Mouse (Mus musculus) intestine, postnatal 0 days (tissue): ENCODE results near the gene Timd2. TPM values are rescaled to one million over a fixed set of nuclear protein-coding genes. Genes with fewer than 3 reads are reported as not detected.
A peak's percentile ranks its signal among the peaks of the same experiment; 100 is the strongest.
"Not testable (repeated sequence)": the region's sequence is repeated elsewhere in the genome, so short reads cannot be mapped to it uniquely, and the experiment has no call there.

Source experiments
- ATAC-seq: fragments of 200-750 bp; cut with Nextera tagmentation; 2 replicates; pipeline ENCODE4 v1.8.0; 2017; ENCODE audit warnings: mild to moderate bottlenecking, moderate TSS enrichment, moderate library complexity
- H3K27ac ChIP-seq: fragments of 300-500 bp; sonication (generic); 2 replicates; pipeline ENCODE4 v1.5.1; 2014; ENCODE audit warnings: mild to moderate bottlenecking, low read depth, low read length, moderate library complexity
- H3K27me3 ChIP-seq: fragments of 300-500 bp; sonication (generic); replicated peaks from 2 replicates; pipeline ENCODE4 v1.6.1; 2014; ENCODE audit warnings: low read length, mixed read lengths; ENCODE audit not compliant: control insufficient read depth, insufficient read depth
- H3K36me3 ChIP-seq: fragments of 300-500 bp; sonication (generic); 2 replicates; pipeline ENCODE4 v1.6.1; 2014; ENCODE audit warnings: mild to moderate bottlenecking, moderate library complexity; ENCODE audit not compliant: control insufficient read depth, insufficient read depth
- H3K4me1 ChIP-seq: fragments of 300-500 bp; sonication (generic); replicated peaks from 2 replicates; pipeline ENCODE4 v1.6.1; 2014; ENCODE audit warnings: antibody characterized with exemption, low read length, mixed read lengths; ENCODE audit not compliant: control insufficient read depth, insufficient read depth
- H3K4me2 ChIP-seq: fragments of 300-500 bp; sonication (generic); replicated peaks from 2 replicates; pipeline ENCODE4 v1.6.1; 2014; ENCODE audit warnings: low read depth, mild to moderate bottlenecking, moderate library complexity
- H3K4me3 ChIP-seq: fragments of 300-500 bp; sonication (generic); 2 replicates; pipeline ENCODE4 v1.5.1; 2014; ENCODE audit warnings: low read depth, low read length
- H3K9ac ChIP-seq: fragments of 300-500 bp; sonication (generic); 2 replicates; pipeline ENCODE4 v1.6.1; 2014; ENCODE audit warnings: mild to moderate bottlenecking, low read depth, low read length
- H3K9me3 ChIP-seq: fragments of 300-500 bp; sonication (generic); 2 replicates; pipeline ENCODE4 v1.6.1; 2016; ENCODE audit warnings: mixed run types; ENCODE audit not compliant: control insufficient read depth
- CTCF ChIP-seq: sonication (generic); IDR thresholded peaks from 2 replicates; pipeline ENCODE4 v1.5.1; 2016; ENCODE audit warnings: low read depth, mild to moderate bottlenecking, control low read depth, antibody characterized with exemption, moderate library complexity
- WGBS: fragments of 180-500 bp; shearing (Covaris S2); extraction: QIAGEN DNeasy Blood & Tissue Kit; methylation state at CpG from one replicate; pipeline ENCODE4 v1.1.7; 2014; 5-methylcytosine and 5-hydroxymethylcytosine counted together
- polyA plus RNA-seq: library from polyadenylated mRNA; unstranded; fragments of >200 nt; fragmentation: Nextera tagmentation; extraction: Ambion mirVana; gene quantifications from 2 replicates; pipeline ENCODE4 v1.2.1, GENCODE M21; 2015

Gene Timd2
- polyA plus RNA-seq, 1 experiment from 2014 or later = 1.9 TPM

DNA sequence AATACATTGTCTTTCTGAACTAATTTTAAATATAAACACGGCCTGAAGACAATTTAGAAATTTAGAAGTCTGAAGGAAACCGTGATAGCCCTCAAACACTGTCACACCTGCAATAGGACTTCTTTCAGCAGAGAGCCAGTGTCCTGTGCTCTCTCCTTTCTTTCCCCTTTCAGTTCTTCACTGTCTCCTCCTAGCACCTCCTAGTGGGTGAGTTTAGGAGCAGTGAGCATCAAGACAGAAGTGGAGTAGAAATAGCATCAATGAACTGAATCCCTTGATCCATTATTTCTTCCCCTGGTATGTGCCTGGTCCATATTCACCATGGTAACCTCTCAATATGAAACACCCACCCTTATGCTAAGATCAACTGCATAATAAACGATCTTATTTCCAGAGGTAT is 70.3 kb downstream of the Timd2 start:
- H3K4me1 ChIP-seq = no peaks in the 10 kb centered on the region
- 81% methylated on average over 3 of the region's 3 CpGs for WGBS
- no peaks in the 10 kb centered on the region for H3K27me3 ChIP-seq
- no peak overlapping the region for H3K9ac ChIP-seq
- no peaks in the 10 kb centered on the region for H3K36me3 ChIP-seq
- no peak overlapping the region for H3K4me2 ChIP-seq
- H3K9me3 ChIP-seq = no peaks in the 10 kb centered on the region
- H3K27ac ChIP-seq = no peak overlapping the region
- no peak for TF ChIP-seq CTCF
- no peak for ATAC-seq
- no peak overlapping the region for H3K4me3 ChIP-seq

DNA sequence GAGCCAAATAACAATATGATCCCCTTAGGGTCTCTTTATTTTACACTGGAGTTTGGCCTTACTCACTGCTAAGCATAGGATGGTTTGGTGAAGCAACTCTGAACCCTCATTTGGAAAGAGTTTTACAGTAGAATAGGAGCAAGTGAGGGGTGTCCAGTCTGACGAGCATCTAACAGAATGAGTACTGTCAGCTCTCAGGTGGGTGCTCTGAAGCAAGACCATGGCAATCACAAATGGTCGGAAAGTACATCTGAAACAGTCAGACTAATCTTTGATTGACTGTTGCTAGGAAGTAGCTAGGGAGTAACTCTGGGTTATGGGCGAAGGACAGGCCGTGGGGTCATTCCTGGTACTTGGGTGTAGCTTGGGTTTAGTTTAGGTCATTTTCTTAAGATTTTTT is 71.3 kb downstream of the Timd2 start:
- not testable (repeated sequence) for H3K4me2 ChIP-seq, H3K9ac ChIP-seq, H3K9me3 ChIP-seq, ATAC-seq, H3K4me3 ChIP-seq, H3K27ac ChIP-seq, H3K36me3 ChIP-seq, H3K27me3 ChIP-seq, H3K4me1 ChIP-seq
- 79% methylated on average over 4 of the region's 4 CpGs for WGBS

DNA sequence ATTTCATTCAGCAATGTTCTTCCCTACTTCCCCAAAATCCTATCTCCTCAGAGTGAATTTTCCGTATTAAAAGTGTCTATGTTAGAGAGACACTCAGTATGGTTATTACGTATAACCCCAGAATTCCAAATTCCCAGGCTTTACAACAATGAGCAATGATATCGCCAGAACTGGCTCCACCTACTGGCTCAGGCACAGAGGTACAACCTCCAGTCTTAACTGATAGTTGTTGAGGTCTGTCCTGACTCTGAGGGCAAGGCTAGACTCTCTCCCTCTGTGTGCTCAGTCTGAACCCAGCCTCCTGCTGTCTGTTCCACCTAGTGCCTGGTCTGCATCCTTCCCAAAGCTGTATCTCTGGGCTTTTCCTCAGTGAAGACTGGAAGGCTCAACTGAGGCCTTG is 75.2 kb downstream of the Timd2 start:
- WGBS = 25% methylated on average over 3 of the region's 3 CpGs
- H3K4me3 ChIP-seq = no peak overlapping the region
- ATAC-seq = no peak
- no peaks in the 10 kb centered on the region for H3K27me3 ChIP-seq
- no peaks in the 10 kb centered on the region for H3K9me3 ChIP-seq
- no peaks in the 10 kb centered on the region for H3K4me1 ChIP-seq
- TF ChIP-seq CTCF = peak; percentile 70
- H3K27ac ChIP-seq = no peak overlapping the region
- H3K4me2 ChIP-seq = no peak overlapping the region
- no peak overlapping the region for H3K9ac ChIP-seq
- H3K36me3 ChIP-seq = no peaks in the 10 kb centered on the region

- Histone ChIP-seq H3K27me3 (no peaks in the 10 kb centered on the region), H3K27ac (no peak within 1 kb of the TSS)
These were observed 77.6 kb downstream of the Timd2 start, which contains the start of gene Dppa1 for GRCm38 (mm10) chr11:46629211-46629795. Dppa1 (minus strand) TSS chr11:46629261.

GRCm38 (mm10) chr11:46620414-46621168 is 86.3 kb downstream of the Timd2 start:
- ATAC-seq = no peak

More at GRCm38 (mm10) chr11:46629211-46629795, 77.6 kb downstream of the Timd2 start, which contains the start of gene Dppa1:
- Histone ChIP-seq H3K9ac (no peak within 1 kb of the TSS), H3K9me3 (no peaks in the 10 kb centered on the region), H3K4me3 (no peak within 1 kb of the TSS), H3K4me1 (no peaks in the 10 kb centered on the region), H3K4me2 (no peak within 1 kb of the TSS), H3K36me3 (no peaks in the 10 kb centered on the region)
- ATAC-seq = no peak
- WGBS = 54% methylated on average over 2 of the region's 2 CpGs
- TF ChIP-seq CTCF = no peak

DNA sequence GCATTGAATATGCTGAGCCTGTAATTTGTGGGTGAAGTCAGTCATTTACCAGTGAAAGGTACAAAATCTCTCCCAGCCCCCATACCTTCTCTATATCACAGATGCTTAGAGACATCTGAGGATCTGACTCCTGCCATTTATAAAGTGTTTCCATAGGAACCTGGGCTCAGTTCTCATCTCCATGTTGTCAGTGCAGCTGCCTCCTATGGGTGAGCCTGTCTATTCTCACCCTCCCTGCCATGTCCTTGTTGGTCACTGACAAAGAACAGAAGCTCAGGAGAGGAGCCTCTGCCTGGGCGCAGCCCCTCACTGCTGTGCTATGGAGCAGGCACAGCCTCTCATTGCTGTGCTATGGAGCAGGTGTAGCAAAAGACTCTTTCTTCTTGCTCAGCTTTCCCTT is 86.9 kb downstream of the Timd2 start:
- no peak overlapping the region for H3K4me2 ChIP-seq
- no peak overlapping the region for H3K27ac ChIP-seq
- no peak for ATAC-seq
- H3K4me1 ChIP-seq = no peaks in the 10 kb centered on the region
- no peaks in the 10 kb centered on the region for H3K9me3 ChIP-seq
- H3K4me3 ChIP-seq = no peak overlapping the region
- TF ChIP-seq CTCF = no peak
- H3K9ac ChIP-seq = no peak overlapping the region
- no peaks in the 10 kb centered on the region for H3K27me3 ChIP-seq
- 77% methylated on average over 1 of the region's 1 CpGs for WGBS
- no peaks in the 10 kb centered on the region for H3K36me3 ChIP-seq

More at GRCm38 (mm10) chr11:46620414-46621168, 86.3 kb downstream of the Timd2 start:
- H3K27me3 ChIP-seq = no peaks in the 10 kb centered on the region
- H3K9ac ChIP-seq = no peak overlapping the region
- H3K36me3 ChIP-seq = no peaks in the 10 kb centered on the region
- H3K27ac ChIP-seq = no peak overlapping the region
- no peak for TF ChIP-seq CTCF
- H3K4me3 ChIP-seq = no peak overlapping the region
- no peaks in the 10 kb centered on the region for H3K9me3 ChIP-seq
- H3K4me1 ChIP-seq = no peaks in the 10 kb centered on the region
- H3K4me2 ChIP-seq = no peak overlapping the region
- WGBS = 55% methylated on average over 7 of the region's 7 CpGs

Other genes with a start within 250 kb of the Timd2 start
- gene Gm12169, start 182.8 kb downstream of the Timd2 start, polyA plus RNA-seq = not detected in 2 replicates
- not detected in 2 replicates for gene BC053393, start 135.5 kb downstream of the Timd2 start, polyA plus RNA-seq
- gene Dppa1, start 77.8 kb downstream of the Timd2 start, polyA plus RNA-seq = not detected in 2 replicates
- not detected in 2 replicates for gene Havcr1, start 28.0 kb upstream of the Timd2 start, polyA plus RNA-seq
- gene Timd4, start 103.7 kb upstream of the Timd2 start, polyA plus RNA-seq = 1.7 and 1.8 TPM in 2 replicates